Mouse (Mus musculus): ENCODE results near the gene Gal3st4. TPM values are rescaled to one million over a fixed set of nuclear protein-coding genes. Genes with fewer than 3 reads are reported as not detected.

Gal3st4 gene
- polyA plus RNA-seq, 1 experiment = 0.15 TPM

- peaks cover 33% of the 10 kb centered on the region for H3K36me3 ChIP-seq (ENCODE audit: control insufficient read depth, insufficient read depth, low read length)
- H3K4me1 ChIP-seq (ENCODE audit: control insufficient read depth, insufficient read depth, insufficient read length, low read length) = peaks cover 9% of the 10 kb centered on the region; the same call in 1 of the 2 replicates
- H3K4me3 ChIP-seq (ENCODE audit: low read depth, low read length) = peak overlapping the region; percentile 94
- H3K27ac ChIP-seq (ENCODE audit: insufficient read depth, low read depth, low read length) = no peak overlapping the region; the same call in 1 of the 2 replicates
- no peaks in the 10 kb centered on the region for H3K27me3 ChIP-seq (ENCODE audit: control insufficient read depth, insufficient read depth, low read length)
- TF ChIP-seq POLR2A (IDR thresholded peaks at IDR 0.05; ENCODE audit: low read depth, low read length) (no peak), CTCF (IDR thresholded peaks at IDR 0.05; ENCODE audit: extremely low read depth, insufficient read length, insufficient replicate concordance, low read depth, low read length) (no peak)
- WGBS = 64% methylated on average over 18 of the region's 18 CpGs
Observed at GRCm38 (mm10) chr5:138262582-138263240, 9.9 kb downstream of the Gal3st4 start.

GRCm38 (mm10) chr5:138262001-138262400 lies 10.6 kb downstream of the Gal3st4 start:
- no peak overlapping the region; the same call in 1 of the 2 replicates for H3K27ac ChIP-seq (ENCODE audit: insufficient read depth, low read depth, low read length)
- H3K27me3 ChIP-seq (ENCODE audit: control insufficient read depth, insufficient read depth, low read length) = no peaks in the 10 kb centered on the region
- no peak for TF ChIP-seq CTCF (IDR thresholded peaks at IDR 0.05; ENCODE audit: extremely low read depth, insufficient read length, insufficient replicate concordance, low read depth, low read length)
- no peak for TF ChIP-seq POLR2A (IDR thresholded peaks at IDR 0.05; ENCODE audit: low read depth, low read length)
- H3K4me1 ChIP-seq (ENCODE audit: control insufficient read depth, insufficient read depth, insufficient read length, low read length) = peaks cover 12% of the 10 kb centered on the region; the same call in 1 of the 2 replicates
- H3K36me3 ChIP-seq (ENCODE audit: control insufficient read depth, insufficient read depth, low read length) = peaks cover 35% of the 10 kb centered on the region
- 76% methylated on average over 4 of the region's 4 CpGs for WGBS
- peak overlapping the region; percentile 94; the same call in 1 of the 2 replicates for H3K4me3 ChIP-seq (ENCODE audit: low read depth, low read length)

- Histone ChIP-seq H3K4me3 (ENCODE audit: low read depth, low read length) (no peak overlapping the region), H3K36me3 (ENCODE audit: control insufficient read depth, insufficient read depth, low read length) (peaks cover 35% of the 10 kb centered on the region), H3K4me1 (ENCODE audit: control insufficient read depth, insufficient read depth, insufficient read length, low read length) (peaks cover 14% of the 10 kb centered on the region), H3K27me3 (ENCODE audit: control insufficient read depth, insufficient read depth, low read length) (no peaks in the 10 kb centered on the region), H3K27ac (ENCODE audit: insufficient read depth, low read depth, low read length) (no peak overlapping the region)
- WGBS = 59% methylated on average over 11 of the region's 11 CpGs
- no peak for TF ChIP-seq CTCF (IDR thresholded peaks at IDR 0.05; ENCODE audit: extremely low read depth, insufficient read length, insufficient replicate concordance, low read depth, low read length)
- TF ChIP-seq POLR2A (IDR thresholded peaks at IDR 0.05; ENCODE audit: low read depth, low read length) = no peak
Observed at GRCm38 (mm10) chr5:138260834-138261233, 11.8 kb downstream of the Gal3st4 start.

GRCm38 (mm10) chr5:138260051-138260450 lies 12.6 kb downstream of the Gal3st4 start:
- no peak overlapping the region for H3K4me3 ChIP-seq (ENCODE audit: low read depth, low read length)
- TF ChIP-seq CTCF (IDR thresholded peaks at IDR 0.05; ENCODE audit: extremely low read depth, insufficient read length, insufficient replicate concordance, low read depth, low read length) (no peak), POLR2A (IDR thresholded peaks at IDR 0.05; ENCODE audit: low read depth, low read length) (no peak)
- peaks cover 14% of the 10 kb centered on the region for H3K4me1 ChIP-seq (ENCODE audit: control insufficient read depth, insufficient read depth, insufficient read length, low read length)
- no peak overlapping the region for H3K27ac ChIP-seq (ENCODE audit: insufficient read depth, low read depth, low read length)
- peaks cover 35% of the 10 kb centered on the region for H3K36me3 ChIP-seq (ENCODE audit: control insufficient read depth, insufficient read depth, low read length)
- WGBS = 86% methylated on average over 10 of the region's 10 CpGs
- no peaks in the 10 kb centered on the region for H3K27me3 ChIP-seq (ENCODE audit: control insufficient read depth, insufficient read depth, low read length)

- Histone ChIP-seq H3K27me3 (ENCODE audit: control insufficient read depth, insufficient read depth, low read length) (no peaks in the 10 kb centered on the region), H3K36me3 (ENCODE audit: control insufficient read depth, insufficient read depth, low read length) (peaks cover 35% of the 10 kb centered on the region), H3K4me3 (ENCODE audit: low read depth, low read length) (no peak overlapping the region), H3K4me1 (ENCODE audit: control insufficient read depth, insufficient read depth, insufficient read length, low read length) (peaks cover 13% of the 10 kb centered on the region), H3K27ac (ENCODE audit: insufficient read depth, low read depth, low read length) (no peak overlapping the region)
- TF ChIP-seq CTCF (IDR thresholded peaks at IDR 0.05; ENCODE audit: extremely low read depth, insufficient read length, insufficient replicate concordance, low read depth, low read length) = no peak
- no peak for TF ChIP-seq POLR2A (IDR thresholded peaks at IDR 0.05; ENCODE audit: low read depth, low read length)
- 61% methylated on average over 7 of the region's 7 CpGs for WGBS
Observed at GRCm38 (mm10) chr5:138258993-138259392, 13.6 kb downstream of the Gal3st4 start.

- WGBS = 84% methylated on average over 6 of the region's 6 CpGs
Observed at GRCm38 (mm10) chr5:138258542-138258941, 14.1 kb downstream of the Gal3st4 start.

GRCm38 (mm10) chr5:138258078-138258477 lies 14.6 kb downstream of the Gal3st4 start:
- no peak overlapping the region for H3K27ac ChIP-seq (ENCODE audit: insufficient read depth, low read depth, low read length)
- H3K27me3 ChIP-seq (ENCODE audit: control insufficient read depth, insufficient read depth, low read length) = no peaks in the 10 kb centered on the region
- H3K4me3 ChIP-seq (ENCODE audit: low read depth, low read length) = no peak overlapping the region
- TF ChIP-seq POLR2A (IDR thresholded peaks at IDR 0.05; ENCODE audit: low read depth, low read length) (no peak), CTCF (IDR thresholded peaks at IDR 0.05; ENCODE audit: extremely low read depth, insufficient read length, insufficient replicate concordance, low read depth, low read length) (no peak)
- 76% methylated on average over 3 of the region's 3 CpGs for WGBS
- peaks cover 13% of the 10 kb centered on the region for H3K4me1 ChIP-seq (ENCODE audit: control insufficient read depth, insufficient read depth, insufficient read length, low read length)
- peaks cover 35% of the 10 kb centered on the region for H3K36me3 ChIP-seq (ENCODE audit: control insufficient read depth, insufficient read depth, low read length)

More at GRCm38 (mm10) chr5:138258542-138258941, 14.1 kb downstream of the Gal3st4 start:
- Histone ChIP-seq H3K4me3 (ENCODE audit: low read depth, low read length) (no peak overlapping the region), H3K27me3 (ENCODE audit: control insufficient read depth, insufficient read depth, low read length) (no peaks in the 10 kb centered on the region), H3K4me1 (ENCODE audit: control insufficient read depth, insufficient read depth, insufficient read length, low read length) (peaks cover 13% of the 10 kb centered on the region), H3K36me3 (ENCODE audit: control insufficient read depth, insufficient read depth, low read length) (peaks cover 35% of the 10 kb centered on the region), H3K27ac (ENCODE audit: insufficient read depth, low read depth, low read length) (no peak overlapping the region)
- TF ChIP-seq CTCF (IDR thresholded peaks at IDR 0.05; ENCODE audit: extremely low read depth, insufficient read length, insufficient replicate concordance, low read depth, low read length) = no peak
- TF ChIP-seq POLR2A (IDR thresholded peaks at IDR 0.05; ENCODE audit: low read depth, low read length) = no peak

Data from small intestine, adult 2 months (tissue).